Mouse (Mus musculus) hindbrain, postnatal 0 days (tissue): ENCODE data around the gene Myrip. TPM values are rescaled to one million over a fixed set of nuclear protein-coding genes. Genes with fewer than 3 reads are reported as not detected.

ENCODE experiments used
- ATAC-seq: fragments of 200-750 bp; cut with Nextera tagmentation; 2 replicates; pipeline ENCODE4 v1.8.0; 2017; ENCODE audit warnings: mild to moderate bottlenecking, moderate TSS enrichment, moderate library complexity
- DNase-seq: peaks from one replicate; pipeline ENCODE4 v3.0.0-alpha.2; 2015; ENCODE audit warnings: low spot score
- H3K27ac ChIP-seq: fragments of 300-500 bp; sonication (generic); 2 replicates; pipeline ENCODE4 v1.5.1; 2014; ENCODE audit warnings: mild to moderate bottlenecking
- H3K27me3 ChIP-seq: fragments of 300-500 bp; sonication (generic); 2 replicates; pipeline ENCODE4 v1.6.1; 2014; ENCODE audit warnings: low read length, mixed read lengths; ENCODE audit not compliant: insufficient read depth
- H3K36me3 ChIP-seq: fragments of 300-500 bp; sonication (generic); 2 replicates; pipeline ENCODE4 v1.6.1; 2014; ENCODE audit warnings: low read length, mixed read lengths; ENCODE audit not compliant: insufficient read depth
- H3K4me1 ChIP-seq: fragments of 300-500 bp; sonication (generic); 2 replicates; pipeline ENCODE4 v1.6.1; 2014; ENCODE audit warnings: antibody characterized with exemption, low read length, mixed read lengths; ENCODE audit not compliant: insufficient read depth
- H3K4me2 ChIP-seq: fragments of 300-500 bp; sonication (generic); 2 replicates; pipeline ENCODE4 v1.6.1; 2014; ENCODE audit warnings: low read depth, mild to moderate bottlenecking, low read length, moderate library complexity, mixed read lengths
- H3K4me3 ChIP-seq: fragments of 300-500 bp; sonication (generic); 2 replicates; pipeline ENCODE4 v1.5.1; 2014; ENCODE audit warnings: low read length
- H3K9ac ChIP-seq: fragments of 300-500 bp; sonication (generic); replicated peaks from 2 replicates; pipeline ENCODE4 v1.6.1; 2014; ENCODE audit warnings: mild to moderate bottlenecking, low read length, moderate library complexity, mixed read lengths
- H3K9me3 ChIP-seq: fragments of 300-500 bp; sonication (generic); 2 replicates; pipeline ENCODE4 v1.6.1; 2016; ENCODE audit warnings: low read length, mixed read lengths
- CTCF ChIP-seq: IDR thresholded peaks from 2 replicates; pipeline ENCODE4 v1.5.1; 2016; ENCODE audit warnings: antibody characterized with exemption, control low read depth, low read depth
- WGBS: fragments of 180-500 bp; shearing (Covaris S2); extraction: QIAGEN DNeasy Blood & Tissue Kit; methylation state at CpG from one replicate; pipeline ENCODE4 v1.1.7; 2014; 5-methylcytosine and 5-hydroxymethylcytosine counted together
- polyA plus RNA-seq: library from polyadenylated mRNA; unstranded; fragments of >200 nt; fragmentation: Nextera tagmentation; extraction: Ambion mirVana; gene quantifications from 2 replicates; pipeline ENCODE4 v1.2.1, GENCODE M21; 2015
- total RNA-seq: library from RNA; depleted of rRNA; stranded (reverse); fragments of >200 nt; gene quantifications from 2 replicates; pipeline ENCODE4 v1.2.3, GENCODE M21; 2014

Gene Myrip
- total and polyA plus RNA-seq, 2 experiments from 2014 or later, result 7.5 to 22.8 TPM

GRCm38 (mm10) chr9:120470431-120470830 is 169.1 kb downstream of the Myrip start:
- Histone ChIP-seq H3K9ac (no peak overlapping the region), H3K27ac (no peak overlapping the region), H3K36me3 (no peaks in the 10 kb centered on the region; the same call in 1 of the 2 replicates), H3K27me3 (no peaks in the 10 kb centered on the region), H3K4me3 (no peak overlapping the region), H3K4me1 (no peaks in the 10 kb centered on the region), H3K9me3 (no peaks in the 10 kb centered on the region), H3K4me2 (no peak overlapping the region)
- no peak for ATAC-seq
- WGBS, result 95% methylated on average over 1 of the region's 1 CpGs
- DNase-seq, result no peak
- TF ChIP-seq CTCF, result no peak

- H3K9me3 ChIP-seq, result no peaks in the 10 kb centered on the region
- WGBS, result 65% methylated on average over 3 of the region's 3 CpGs
- no peaks in the 10 kb centered on the region for H3K27me3 ChIP-seq
- H3K4me3 ChIP-seq, result no peak overlapping the region
- no peaks in the 10 kb centered on the region for H3K36me3 ChIP-seq
- H3K4me2 ChIP-seq, result no peak overlapping the region
- no peak for ATAC-seq
- DNase-seq, result no peak
- no peak overlapping the region for H3K9ac ChIP-seq
- no peak overlapping the region for H3K27ac ChIP-seq
- H3K4me1 ChIP-seq, result no peaks in the 10 kb centered on the region
- TF ChIP-seq CTCF, result no peak
Measured at GRCm38 (mm10) chr9:120481644-120482043, 180.3 kb downstream of the Myrip start.

- Histone ChIP-seq H3K27ac (no peak overlapping the region), H3K4me2 (no peak overlapping the region), H3K9me3 (no peaks in the 10 kb centered on the region), H3K4me1 (no peaks in the 10 kb centered on the region), H3K4me3 (no peak overlapping the region), H3K9ac (no peak overlapping the region), H3K27me3 (no peaks in the 10 kb centered on the region), H3K36me3 (no peaks in the 10 kb centered on the region)
- TF ChIP-seq CTCF, result no peak
- no peak for ATAC-seq
- no peak for DNase-seq
- WGBS, result 92% methylated on average over 4 of the region's 4 CpGs
Measured at GRCm38 (mm10) chr9:120482382-120482781, 181.1 kb downstream of the Myrip start.

GRCm38 (mm10) chr9:120483101-120483500 is 181.8 kb downstream of the Myrip start:
- no peak for ATAC-seq
- Histone ChIP-seq H3K36me3 (no peaks in the 10 kb centered on the region), H3K27me3 (no peaks in the 10 kb centered on the region), H3K4me1 (no peaks in the 10 kb centered on the region), H3K9ac (no peak overlapping the region), H3K27ac (no peak overlapping the region), H3K4me2 (no peak overlapping the region), H3K4me3 (no peak overlapping the region), H3K9me3 (no peaks in the 10 kb centered on the region)
- no peak for DNase-seq
- WGBS, result 72% methylated on average over 8 of the region's 8 CpGs
- no peak for TF ChIP-seq CTCF

- TF ChIP-seq CTCF, result no peak
- Histone ChIP-seq H3K4me1 (no peaks in the 10 kb centered on the region), H3K9ac (no peak overlapping the region), H3K27ac (no peak overlapping the region), H3K36me3 (no peaks in the 10 kb centered on the region), H3K4me3 (no peak overlapping the region), H3K4me2 (no peak overlapping the region), H3K27me3 (no peaks in the 10 kb centered on the region), H3K9me3 (no peaks in the 10 kb centered on the region)
- ATAC-seq (no peak), DNase-seq (no peak)
- WGBS, result 75% methylated on average over 8 of the region's 8 CpGs
Measured at GRCm38 (mm10) chr9:120487076-120487475, 185.8 kb downstream of the Myrip start.

GRCm38 (mm10) chr9:120491509-120491908 is 190.2 kb downstream of the Myrip start:
- H3K4me3 ChIP-seq, result peak overlapping the region; percentile 99
- no peaks in the 10 kb centered on the region for H3K9me3 ChIP-seq
- H3K27me3 ChIP-seq, result no peaks in the 10 kb centered on the region
- DNase-seq, result no peak
- WGBS, result 84% methylated on average over 3 of the region's 3 CpGs
- H3K36me3 ChIP-seq, result peaks cover 22% of the 10 kb centered on the region; the same call in 1 of the 2 replicates
- H3K27ac ChIP-seq, result peak overlapping the region; percentile 92; the same call in 1 of the 2 replicates
- TF ChIP-seq CTCF, result peak; percentile 38
- H3K4me2 ChIP-seq, result peak overlapping the region; percentile 87
- H3K9ac ChIP-seq, result peak overlapping the region; percentile 99; the same call in 1 of the 2 replicates
- no peak for ATAC-seq
- no peaks in the 10 kb centered on the region for H3K4me1 ChIP-seq

GRCm38 (mm10) chr9:120492010-120492399 is 190.7 kb downstream of the Myrip start, which contains the start of gene Eif1b:
Gene Eif1b, plus strand, starts transcription at chr9:120492232.
- DNase-seq, result no peak
- H3K27ac ChIP-seq, result peak within 1 kb of the TSS; percentile 92
- peak; percentile 45 for ATAC-seq
- no peaks in the 10 kb centered on the region for H3K9me3 ChIP-seq
- H3K4me2 ChIP-seq, result peak within 1 kb of the TSS; percentile 87
- no peaks in the 10 kb centered on the region for H3K4me1 ChIP-seq
- no peaks in the 10 kb centered on the region for H3K27me3 ChIP-seq
- no peak for TF ChIP-seq CTCF
- H3K4me3 ChIP-seq, result peak within 1 kb of the TSS; percentile 99
- H3K36me3 ChIP-seq, result peaks cover 22% of the 10 kb centered on the region; the same call in 1 of the 2 replicates
- peak within 1 kb of the TSS; percentile 99 for H3K9ac ChIP-seq
- 4% methylated on average over 19 of the region's 19 CpGs for WGBS
